28 mouse cellular contexts compared by ENCODE assay signal in the genomic region with DNA sequence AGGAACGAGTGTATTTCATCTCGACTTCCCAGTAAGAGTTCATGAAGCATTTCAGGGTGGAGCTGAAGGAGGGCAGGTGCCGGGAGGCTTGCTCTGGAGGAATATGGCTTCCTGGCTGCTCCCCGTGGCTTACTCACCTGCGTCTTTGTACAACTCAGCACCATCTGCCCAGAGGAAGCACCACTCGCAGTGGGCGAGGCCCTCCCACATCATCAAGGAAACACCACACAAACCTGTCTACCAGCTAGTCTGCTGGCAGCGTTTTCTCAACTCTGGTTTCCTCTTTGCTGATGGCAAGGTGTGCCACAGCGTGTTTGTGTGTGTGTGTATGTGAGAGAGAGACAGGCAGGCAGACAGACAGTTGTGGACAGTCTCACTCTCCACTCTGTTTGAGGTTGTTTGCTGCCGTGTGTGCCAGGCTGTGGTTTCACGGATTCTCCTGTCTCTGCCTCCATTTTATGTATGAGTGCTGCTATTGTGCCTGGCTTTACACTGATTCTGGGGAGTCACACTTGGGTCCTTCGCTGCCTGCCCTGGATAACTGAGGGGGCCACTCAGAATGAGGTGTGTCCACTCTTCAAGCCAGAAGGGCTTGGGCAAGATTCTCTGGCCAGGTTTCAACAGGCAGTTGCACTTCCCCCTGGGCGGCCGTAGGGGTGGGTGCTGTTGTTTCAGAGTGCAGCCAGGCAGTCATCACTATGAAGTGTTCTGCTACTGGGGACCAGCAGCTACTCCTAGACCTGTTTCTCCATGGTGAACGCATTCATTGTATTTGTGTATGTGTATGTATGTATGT. TPM values are rescaled to one million over a fixed set of nuclear protein-coding genes. Genes with fewer than 3 reads are reported as not detected.
DNase-seq lines count a peak whose midpoint lies in the region; ATAC-seq and TF ChIP-seq lines count a peak whose summit lies in the region.
"Had no signal": no experiment of that assay in that cellular context is flagged by ENCODE, and none has a peak within 500 bp of the region (broad histone marks: within the 10 kb centered on the region; RNA-seq: fewer than 3 reads in every experiment).

No protein-coding gene starts in this region.

- no peak overlapping the region for H3K4me2 ChIP-seq in forebrain, embryonic 12.5 days
- H3K4me2 ChIP-seq: embryonic facial prominence, embryonic 13.5 days; hindbrain, embryonic 14.5 days; liver, embryonic 15.5 days; midbrain, embryonic 15.5 days had no signal

- H3K9ac ChIP-seq in forebrain, embryonic 12.5 days = 0 out of 2 replicates have a peak overlapping the region, but pooled peaks have one; percentile 7
- no peak overlapping the region for H3K9ac ChIP-seq in MEL (ENCODE audit: control insufficient read depth, low read depth, low read length, poor library complexity, severe bottlenecking)
- H3K9ac ChIP-seq: embryonic facial prominence, embryonic 13.5 days; hindbrain, embryonic 14.5 days; liver, embryonic 15.5 days; midbrain, embryonic 15.5 days had no signal

- H3K4me1 ChIP-seq in forebrain, embryonic 12.5 days = no peaks in the 10 kb centered on the region
- no peaks in the 10 kb centered on the region for H3K4me1 ChIP-seq in forebrain, embryonic 10.5 days
- no peaks in the 10 kb centered on the region for H3K4me1 ChIP-seq in MEL (ENCODE audit: control insufficient read depth in 1 of 2, insufficient read depth in 2 of 2, low read length in 2 of 2)
- H3K4me1 ChIP-seq in hindbrain, embryonic 10.5 days (replicated peaks) = no peaks in the 10 kb centered on the region
- H3K4me1 ChIP-seq: embryonic facial prominence, embryonic 13.5 days; liver, embryonic 15.5 days; midbrain, embryonic 15.5 days had no signal

- no peak for TF ChIP-seq CTCF in MEL (IDR thresholded peaks at IDR 0.05 in 2 of 3, conservative IDR thresholded peaks at IDR 0.05 in 1 of 3; ENCODE audit: control insufficient read depth in 1 of 3, insufficient read depth in 1 of 3, low read depth in 2 of 3, low read length in 3 of 3, poor library complexity in 1 of 3, severe bottlenecking in 1 of 3)

- DNase-seq in forebrain, embryonic 10.5 days (ENCODE audit: extremely low spot score, low spot score) = no peak
- peak; percentile 1 for DNase-seq in MEL (ENCODE audit: low read depth, low spot score)
- DNase-seq in lung, postnatal 4 days = peak; percentile 31 to 65
- DNase-seq in left cerebral cortex, adult 11 months (ENCODE audit: low spot score) = no peak
- no peak for DNase-seq in yolk sac, embryonic 10.5 days (ENCODE audit: low spot score)
- DNase-seq in hindbrain, embryonic 10.5 days (ENCODE audit: low spot score) = no peak
- DNase-seq: adrenal gland, postnatal 10 days; cerebellum, adult 18-20 months; cerebellum, postnatal 10 days; gastrocnemius, adult 2 months; heart, postnatal 36 days; kidney, adult 9 months; kidney, postnatal 10 days; layer of hippocampus, postnatal 36 days; liver; spleen, adult 18-20 months; thymus, adult 18-20 months; thymus, postnatal 25 days had no signal

- no peaks in the 10 kb centered on the region for H3K79me2 ChIP-seq in MEL (ENCODE audit: control insufficient read depth, insufficient read depth, low read length, poor library complexity)

- TF ChIP-seq POLR2A in MEL (IDR thresholded peaks at IDR 0.05; ENCODE audit: control insufficient read depth in 1 of 2, insufficient read depth in 1 of 2, low read depth in 1 of 2, low read length in 2 of 2, poor library complexity in 1 of 2) = no peak

- no peaks in the 10 kb centered on the region for H3K27me3 ChIP-seq in forebrain, embryonic 12.5 days
- H3K27me3 ChIP-seq in forebrain, embryonic 10.5 days (ENCODE audit: poor library complexity, severe bottlenecking) = no peaks in the 10 kb centered on the region
- no peaks in the 10 kb centered on the region for H3K27me3 ChIP-seq in MEL (ENCODE audit: control insufficient read depth in 1 of 2, insufficient read depth in 2 of 2, low read length in 2 of 2)
- H3K27me3 ChIP-seq in hindbrain, embryonic 10.5 days (ENCODE audit: insufficient read depth, poor library complexity, severe bottlenecking) = no peaks in the 10 kb centered on the region
- H3K27me3 ChIP-seq: embryonic facial prominence, embryonic 13.5 days; liver, embryonic 15.5 days; midbrain, embryonic 15.5 days had no signal

- TF ChIP-seq RAD21 in MEL (IDR thresholded peaks at IDR 0.05; ENCODE audit: low read depth, low read length) = no peak

- no peaks in the 10 kb centered on the region for H3K9me3 ChIP-seq in forebrain, embryonic 12.5 days
- no peaks in the 10 kb centered on the region for H3K9me3 ChIP-seq in forebrain, embryonic 10.5 days
- no peaks in the 10 kb centered on the region for H3K9me3 ChIP-seq in MEL (replicated peaks; ENCODE audit: insufficient read depth, low read length)
- H3K9me3 ChIP-seq in hindbrain, embryonic 10.5 days = no peaks in the 10 kb centered on the region
- H3K9me3 ChIP-seq: embryonic facial prominence, embryonic 13.5 days; liver, embryonic 15.5 days; midbrain, embryonic 15.5 days had no signal

- ATAC-seq in forebrain, embryonic 12.5 days (ENCODE audit: low FRiP score) = no peak
- peak; percentile 83 for ATAC-seq in granulocyte monocyte progenitor cell, adult 5-6 weeks (replicated peaks; ENCODE audit: poor library complexity, severe bottlenecking)
- ATAC-seq: forebrain, embryonic 14.5 days; intestine, postnatal 0 days; midbrain, embryonic 15.5 days had no signal

- H3K27ac ChIP-seq in forebrain, embryonic 12.5 days = no peak overlapping the region
- H3K27ac ChIP-seq in forebrain, embryonic 10.5 days = no peak overlapping the region
- H3K27ac ChIP-seq in MEL (ENCODE audit: control insufficient read depth, low read depth, low read length) = no peak overlapping the region
- H3K27ac ChIP-seq in hindbrain, embryonic 10.5 days = no peak overlapping the region
- H3K27ac ChIP-seq: embryonic facial prominence, embryonic 13.5 days; gastrocnemius, adult 2 months; hindbrain, embryonic 14.5 days; liver, embryonic 15.5 days; midbrain, embryonic 15.5 days had no signal

- H3K4me3 ChIP-seq in forebrain, embryonic 12.5 days (replicated peaks) = no peak overlapping the region
- no peak overlapping the region for H3K4me3 ChIP-seq in forebrain, embryonic 10.5 days
- H3K4me3 ChIP-seq in MEL (ENCODE audit: control insufficient read depth in 1 of 2, insufficient read depth in 1 of 2, low read depth in 2 of 2, low read length in 2 of 2) = no peak overlapping the region
- no peak overlapping the region for H3K4me3 ChIP-seq in hindbrain, embryonic 10.5 days
- H3K4me3 ChIP-seq: embryonic facial prominence, embryonic 13.5 days; erythroblast, embryonic 14.5 days; gastrocnemius, adult 2 months; liver, embryonic 15.5 days; midbrain, embryonic 15.5 days had no signal

- peaks cover 97% of the 10 kb centered on the region for H3K36me3 ChIP-seq in forebrain, embryonic 12.5 days (replicated peaks)
- peaks cover 98% of the 10 kb centered on the region for H3K36me3 ChIP-seq in forebrain, embryonic 10.5 days (replicated peaks)
- peaks cover 0 to 31% of the 10 kb centered on the region in 2 experiments; a peak in 2 of 4 replicates for H3K36me3 ChIP-seq in MEL (ENCODE audit: control insufficient read depth in 1 of 2, insufficient read depth in 2 of 2, low read length in 2 of 2)
- H3K36me3 ChIP-seq in hindbrain, embryonic 10.5 days = peaks cover 98% of the 10 kb centered on the region

- TF ChIP-seq EP300 in MEL (IDR thresholded peaks at IDR 0.05; ENCODE audit: low read depth in 1 of 2, low read length in 2 of 2) = no peak

- WGBS in forebrain, embryonic 12.5 days = 92% methylated on average over 15 of the region's 15 CpGs
- WGBS in forebrain, embryonic 10.5 days = 92% methylated on average over 15 of the region's 15 CpGs
- 95% methylated on average over 15 of the region's 15 CpGs for WGBS in hindbrain, embryonic 10.5 days

TF ChIP-seq in MEL, 35 proteins besides CTCF, POLR2A, EP300 and RAD21 (continues in another document):
- TF ChIP-seq MXI1 (IDR thresholded peaks at IDR 0.05; ENCODE audit: low read depth, low read length) = no peak
- no peak for TF ChIP-seq HCFC1 (IDR thresholded peaks at IDR 0.05; ENCODE audit: low read depth, low read length)
- no peak for TF ChIP-seq UBTF (IDR thresholded peaks at IDR 0.05; ENCODE audit: borderline replicate concordance, insufficient read depth, low read depth, low read length)
- TF ChIP-seq POLR2AphosphoS5 (IDR thresholded peaks at IDR 0.05; ENCODE audit: borderline replicate concordance, low read depth, low read length) = no peak

RNA-seq across cellular contexts. Expression of a gene that starts 13.8 kb away (rescaled TPM):
- 69.7 and 71.1 TPM in 2 replicates for polyA plus RNA-seq in forebrain, embryonic 12.5 days (2016; fragmentation: Nextera tagmentation; extraction: Ambion mirVana)
- 68.8 and 69.7 TPM in 2 replicates for polyA plus RNA-seq in forebrain, embryonic 10.5 days (2016; fragmentation: Nextera tagmentation; extraction: Ambion mirVana)
- total RNA-seq in MEL (2012; rRNA removed) = 27.5 and 31.0 TPM in 2 replicates
- polyA plus RNA-seq in MEL (2012; ENCODE audit: insufficient read depth in 1 of 2, insufficient read length in 2 of 2, low read depth in 1 of 2, low replicate concordance in 2 of 2, missing spikeins in 1 of 2) = 10 to 100 TPM in 1 of 2 experiments, not detected in 1; 68.4 TPM
- 38.4 and 42.1 TPM in 2 replicates for total RNA-seq in granulocyte monocyte progenitor cell, adult 5-6 weeks (2014; fragmentation: Nextera tagmentation)
- total RNA-seq in granulocyte monocyte progenitor cell, adult 5-6 weeks (2017) = 21.2 and 25.0 TPM in 2 replicates
- 54.9 and 55.3 TPM in 2 replicates for polyA plus RNA-seq in hindbrain, embryonic 10.5 days (2016; fragmentation: Nextera tagmentation; extraction: Ambion mirVana)

RNA-seq across cellular contexts. Expression of a gene that starts 23.8 kb away (rescaled TPM):
- 38.8 and 42.6 TPM in 2 replicates for polyA plus RNA-seq in forebrain, embryonic 12.5 days (2016; fragmentation: Nextera tagmentation; extraction: Ambion mirVana)
- polyA plus RNA-seq in forebrain, embryonic 10.5 days (2016; fragmentation: Nextera tagmentation; extraction: Ambion mirVana) = 13.7 and 14.0 TPM in 2 replicates
- total RNA-seq in MEL (2012; rRNA removed) = 0.29 and 0.73 TPM in 2 replicates
- 1 to 10 TPM in 1 of 2 experiments, not detected in 1; 4.2 TPM for polyA plus RNA-seq in MEL (2012; ENCODE audit: insufficient read depth in 1 of 2, insufficient read length in 2 of 2, low read depth in 1 of 2, low replicate concordance in 2 of 2, missing spikeins in 1 of 2)
- total RNA-seq in granulocyte monocyte progenitor cell, adult 5-6 weeks (2014; fragmentation: Nextera tagmentation) = not detected in 2 replicates
- total RNA-seq in granulocyte monocyte progenitor cell, adult 5-6 weeks (2017) = not detected in 2 replicates
- 19.4 and 38.1 TPM in 2 replicates for polyA plus RNA-seq in hindbrain, embryonic 10.5 days (2016; fragmentation: Nextera tagmentation; extraction: Ambion mirVana)
- total RNA-seq: common myeloid progenitor, adult 5-6 weeks; gastrocnemius, adult 2 months; heart, postnatal 36 days had no signal
- polyA plus RNA-seq: erythroblast, embryonic 14.5 days had no signal

RNA-seq across cellular contexts. Expression of a gene that starts 27.2 kb away (rescaled TPM):
- 41.0 and 41.3 TPM in 2 replicates for polyA plus RNA-seq in forebrain, embryonic 12.5 days (2016; fragmentation: Nextera tagmentation; extraction: Ambion mirVana)
- polyA plus RNA-seq in forebrain, embryonic 10.5 days (2016; fragmentation: Nextera tagmentation; extraction: Ambion mirVana) = 42.7 and 45.7 TPM in 2 replicates
- 12.5 and 14.4 TPM in 2 replicates for total RNA-seq in MEL (2012; rRNA removed)
- 100 to 1,000 TPM in 1 of 2 experiments, 10 to 100 TPM in 1; 20.8 to 179 TPM for polyA plus RNA-seq in MEL (2012; ENCODE audit: insufficient read depth in 1 of 2, insufficient read length in 2 of 2, low read depth in 1 of 2, low replicate concordance in 2 of 2, missing spikeins in 1 of 2)
- total RNA-seq in granulocyte monocyte progenitor cell, adult 5-6 weeks (2014; fragmentation: Nextera tagmentation) = 6.5 and 7.5 TPM in 2 replicates
- total RNA-seq in granulocyte monocyte progenitor cell, adult 5-6 weeks (2017) = 12.1 and 13.6 TPM in 2 replicates
- polyA plus RNA-seq in hindbrain, embryonic 10.5 days (2016; fragmentation: Nextera tagmentation; extraction: Ambion mirVana) = 41.9 and 43.1 TPM in 2 replicates

Comparison
In these comparisons a context has a peak if more than half of its experiments do, and no peak if none do; other contexts are left out.
1. DNase-seq: peak in MEL (single experiment) and lung, postnatal 4 days (2 of 2); none in forebrain, embryonic 10.5 days (single experiment), left cerebral cortex, adult 11 months (single experiment), yolk sac, embryonic 10.5 days (single experiment) and hindbrain, embryonic 10.5 days (single experiment).